In genomic region chr2:180532386-180532995, GRCm38 (mm10) we compare ENCODE assay signal across 17 mouse cellular contexts. TPM values are rescaled to one million over a fixed set of nuclear protein-coding genes. Genes with fewer than 3 reads are reported as not detected.
DNase-seq lines count a peak whose midpoint lies in the region; ATAC-seq and TF ChIP-seq lines count a peak whose summit lies in the region.
"Had no signal": no experiment of that assay in that cellular context is flagged by ENCODE, and none has a peak within 500 bp of the region (broad histone marks: within the 10 kb centered on the region; RNA-seq: fewer than 3 reads in every experiment).

No protein-coding gene starts in this region.

- TF ChIP-seq CTCF in midbrain, postnatal 0 days (IDR thresholded peaks at IDR 0.05): no peak

- 64% methylated on average over 6 of the region's 6 CpGs for WGBS in heart, embryonic 12.5 days
- WGBS in midbrain, embryonic 10.5 days: 55% methylated on average over 6 of the region's 6 CpGs
- WGBS in midbrain, embryonic 16.5 days: 29% methylated on average over 6 of the region's 6 CpGs
- WGBS in forebrain, embryonic 16.5 days: 10% methylated on average over 6 of the region's 6 CpGs
- 40% methylated on average over 6 of the region's 6 CpGs for WGBS in midbrain, postnatal 0 days

- H3K9me3 ChIP-seq in heart, embryonic 12.5 days (replicated peaks): no peaks in the 10 kb centered on the region
- H3K9me3 ChIP-seq in midbrain, embryonic 10.5 days (replicated peaks): no peaks in the 10 kb centered on the region
- no peaks in the 10 kb centered on the region for H3K9me3 ChIP-seq in midbrain, embryonic 16.5 days (replicated peaks; ENCODE audit: control insufficient read depth, low read length, poor library complexity, severe bottlenecking)
- no peaks in the 10 kb centered on the region for H3K9me3 ChIP-seq in forebrain, embryonic 16.5 days (ENCODE audit: control insufficient read depth, low read length)
- no peaks in the 10 kb centered on the region for H3K9me3 ChIP-seq in midbrain, postnatal 0 days (ENCODE audit: low read length)
- H3K9me3 ChIP-seq: kidney, embryonic 15.5 days; liver, embryonic 13.5 days had no signal

- peaks cover 6% of the 10 kb centered on the region; the same call in 1 of the 2 replicates for H3K4me1 ChIP-seq in heart, embryonic 12.5 days (replicated peaks)
- peaks cover 55% of the 10 kb centered on the region for H3K4me1 ChIP-seq in midbrain, embryonic 10.5 days
- peaks cover 15% of the 10 kb centered on the region; the same call in 1 of the 2 replicates for H3K4me1 ChIP-seq in midbrain, embryonic 16.5 days (ENCODE audit: control insufficient read depth, insufficient read depth, low read length)
- H3K4me1 ChIP-seq in forebrain, embryonic 16.5 days (replicated peaks; ENCODE audit: control insufficient read depth, insufficient read depth, low read length): peaks cover 34% of the 10 kb centered on the region
- peaks cover 2% of the 10 kb centered on the region for H3K4me1 ChIP-seq in midbrain, postnatal 0 days (ENCODE audit: insufficient read depth, low read length)
- H3K4me1 ChIP-seq: liver, embryonic 13.5 days had no signal

- H3K4me3 ChIP-seq in heart, embryonic 12.5 days: no peak overlapping the region
- no peak overlapping the region for H3K4me3 ChIP-seq in midbrain, embryonic 10.5 days
- no peak overlapping the region for H3K4me3 ChIP-seq in midbrain, embryonic 16.5 days (ENCODE audit: low read depth, low read length)
- H3K4me3 ChIP-seq in forebrain, embryonic 16.5 days (replicated peaks; ENCODE audit: low read length): no peak overlapping the region
- no peak overlapping the region for H3K4me3 ChIP-seq in midbrain, postnatal 0 days (ENCODE audit: low read depth, low read length)
- H3K4me3 ChIP-seq: erythroblast, embryonic 14.5 days; kidney, embryonic 15.5 days; liver, embryonic 13.5 days had no signal

- peak; percentile 5 to 10 for DNase-seq in heart, adult 18-20 months
- DNase-seq in midbrain, embryonic 10.5 days (ENCODE audit: low spot score): no peak
- peak; percentile 64 for DNase-seq in midbrain, postnatal 0 days (ENCODE audit: low spot score)
- no peak for DNase-seq in right cerebral cortex, postnatal 36 days (ENCODE audit: low spot score in 2 of 2)
- DNase-seq: adrenal gland, postnatal 10 days; layer of hippocampus, adult 9-11 months; liver, embryonic 13.5 days had no signal

- H3K4me2 ChIP-seq in heart, embryonic 12.5 days: no peak overlapping the region
- no peak overlapping the region for H3K4me2 ChIP-seq in midbrain, embryonic 16.5 days (ENCODE audit: low read length)
- H3K4me2 ChIP-seq in forebrain, embryonic 16.5 days (ENCODE audit: low read length): no peak overlapping the region
- H3K4me2 ChIP-seq in midbrain, postnatal 0 days (ENCODE audit: low read depth, low read length, poor library complexity, severe bottlenecking): no peak overlapping the region
- H3K4me2 ChIP-seq: kidney, embryonic 15.5 days; liver, embryonic 13.5 days had no signal

- H3K36me3 ChIP-seq in heart, embryonic 12.5 days: no peaks in the 10 kb centered on the region
- H3K36me3 ChIP-seq in midbrain, embryonic 10.5 days: no peaks in the 10 kb centered on the region
- H3K36me3 ChIP-seq in midbrain, embryonic 16.5 days (ENCODE audit: control insufficient read depth, insufficient read depth, low read length): no peaks in the 10 kb centered on the region
- H3K36me3 ChIP-seq in forebrain, embryonic 16.5 days (ENCODE audit: control insufficient read depth, insufficient read depth): no peaks in the 10 kb centered on the region
- H3K36me3 ChIP-seq in midbrain, postnatal 0 days (ENCODE audit: insufficient read depth, low read length): no peaks in the 10 kb centered on the region
- H3K36me3 ChIP-seq: kidney, embryonic 15.5 days; liver, embryonic 13.5 days had no signal

- peaks cover 31% of the 10 kb centered on the region for H3K27me3 ChIP-seq in heart, embryonic 12.5 days (replicated peaks)
- H3K27me3 ChIP-seq in midbrain, embryonic 10.5 days (ENCODE audit: low read depth, poor library complexity, severe bottlenecking): peaks cover 65% of the 10 kb centered on the region
- H3K27me3 ChIP-seq in midbrain, embryonic 16.5 days (ENCODE audit: control insufficient read depth, insufficient read depth, low read depth, low read length): no peaks in the 10 kb centered on the region
- no peaks in the 10 kb centered on the region for H3K27me3 ChIP-seq in forebrain, embryonic 16.5 days (replicated peaks; ENCODE audit: control insufficient read depth, insufficient read depth, low read length)
- H3K27me3 ChIP-seq in midbrain, postnatal 0 days (ENCODE audit: insufficient read depth, low read length): no peaks in the 10 kb centered on the region
- H3K27me3 ChIP-seq: kidney, embryonic 15.5 days had no signal

- ATAC-seq in heart, embryonic 12.5 days (ENCODE audit: insufficient number of reproducible peaks, low FRiP score): no peak
- no peak for ATAC-seq in midbrain, embryonic 16.5 days
- ATAC-seq in forebrain, embryonic 16.5 days: no peak
- no peak for ATAC-seq in midbrain, postnatal 0 days (ENCODE audit: low FRiP score)

- H3K27ac ChIP-seq in heart, embryonic 12.5 days (ENCODE audit: poor library complexity, severe bottlenecking): no peak overlapping the region
- 0 out of 2 replicates have a peak overlapping the region, but pooled peaks have one; percentile 33 for H3K27ac ChIP-seq in midbrain, embryonic 10.5 days (replicated peaks)
- no peak overlapping the region for H3K27ac ChIP-seq in midbrain, embryonic 16.5 days (ENCODE audit: low read length)
- H3K27ac ChIP-seq in forebrain, embryonic 16.5 days (ENCODE audit: low read length): peak overlapping the region; percentile 43; the same call in 1 of the 2 replicates
- H3K27ac ChIP-seq in midbrain, postnatal 0 days (ENCODE audit: low read depth, low read length): peak overlapping the region; percentile 38; the same call in 1 of the 2 replicates
- H3K27ac ChIP-seq: liver, embryonic 13.5 days had no signal

- H3K9ac ChIP-seq in heart, embryonic 12.5 days: no peak overlapping the region
- H3K9ac ChIP-seq in midbrain, embryonic 16.5 days (ENCODE audit: low read depth, low read length): no peak overlapping the region
- H3K9ac ChIP-seq in forebrain, embryonic 16.5 days (replicated peaks; ENCODE audit: low read depth, low read length): no peak overlapping the region
- no peak overlapping the region for H3K9ac ChIP-seq in midbrain, postnatal 0 days (replicated peaks; ENCODE audit: low read length, poor library complexity, severe bottlenecking)
- H3K9ac ChIP-seq: kidney, embryonic 15.5 days; liver, embryonic 13.5 days had no signal

RNA-seq across cellular contexts. Expression of gene Ntsr1, which starts 32.7 kb away (rescaled TPM):
- not detected for total RNA-seq in heart, adult 18-20 months (2021)
- 0.80 and 0.94 TPM in 2 replicates for polyA plus RNA-seq in heart, embryonic 12.5 days (2016; fragmentation: Nextera tagmentation; extraction: Ambion mirVana)
- polyA plus RNA-seq in midbrain, embryonic 10.5 days (2016; fragmentation: Nextera tagmentation; extraction: Ambion mirVana): 0.10 and 0.24 TPM in 2 replicates
- polyA plus RNA-seq in midbrain, embryonic 16.5 days (2015; fragmentation: Nextera tagmentation; extraction: Ambion mirVana): 2.7 and 3.3 TPM in 2 replicates
- polyA plus RNA-seq in forebrain, embryonic 16.5 days (2015; fragmentation: Nextera tagmentation; extraction: Ambion mirVana): 13.2 and 13.4 TPM in 2 replicates
- 12.6 and 15.2 TPM in 2 replicates for total RNA-seq in midbrain, postnatal 0 days (2014; rRNA removed)
- 4.1 and 4.7 TPM in 2 replicates for polyA plus RNA-seq in midbrain, postnatal 0 days (2015; fragmentation: Nextera tagmentation; extraction: Ambion mirVana)
- total RNA-seq: common myeloid progenitor, adult 5-6 weeks; granulocyte monocyte progenitor cell, adult 5-6 weeks; heart, postnatal 25 days; megakaryocyte, adult 5-6 weeks had no signal
- polyA plus RNA-seq: erythroblast, embryonic 14.5 days; spleen, adult 2 months had no signal

RNA-seq across cellular contexts. Expression of gene Mrgbp, which starts 48.6 kb away (rescaled TPM):
- 10 to 100 TPM; 17.8 to 18.4 TPM for total RNA-seq in heart, adult 18-20 months (2021)
- polyA plus RNA-seq in heart, embryonic 12.5 days (2016; fragmentation: Nextera tagmentation; extraction: Ambion mirVana): 25.1 and 25.3 TPM in 2 replicates
- 39.7 and 41.2 TPM in 2 replicates for polyA plus RNA-seq in midbrain, embryonic 10.5 days (2016; fragmentation: Nextera tagmentation; extraction: Ambion mirVana)
- polyA plus RNA-seq in midbrain, embryonic 16.5 days (2015; fragmentation: Nextera tagmentation; extraction: Ambion mirVana): 40.2 and 44.8 TPM in 2 replicates
- 49.3 and 50.6 TPM in 2 replicates for polyA plus RNA-seq in forebrain, embryonic 16.5 days (2015; fragmentation: Nextera tagmentation; extraction: Ambion mirVana)
- 58.3 and 60.8 TPM in 2 replicates for total RNA-seq in midbrain, postnatal 0 days (2014; rRNA removed)
- 34.4 and 36.5 TPM in 2 replicates for polyA plus RNA-seq in midbrain, postnatal 0 days (2015; fragmentation: Nextera tagmentation; extraction: Ambion mirVana)

RNA-seq across cellular contexts. Expression of gene Ogfr, which starts 56.6 kb away (rescaled TPM):
- total RNA-seq in heart, adult 18-20 months (2021): 10 to 100 TPM; 31.9 to 34.1 TPM
- 58.0 and 62.1 TPM in 2 replicates for polyA plus RNA-seq in heart, embryonic 12.5 days (2016; fragmentation: Nextera tagmentation; extraction: Ambion mirVana)
- 104 and 107 TPM in 2 replicates for polyA plus RNA-seq in midbrain, embryonic 10.5 days (2016; fragmentation: Nextera tagmentation; extraction: Ambion mirVana)
- polyA plus RNA-seq in midbrain, embryonic 16.5 days (2015; fragmentation: Nextera tagmentation; extraction: Ambion mirVana): 81.2 and 85.8 TPM in 2 replicates
- 81.8 and 85.5 TPM in 2 replicates for polyA plus RNA-seq in forebrain, embryonic 16.5 days (2015; fragmentation: Nextera tagmentation; extraction: Ambion mirVana)
- total RNA-seq in midbrain, postnatal 0 days (2014; rRNA removed): 121 and 126 TPM in 2 replicates
- polyA plus RNA-seq in midbrain, postnatal 0 days (2015; fragmentation: Nextera tagmentation; extraction: Ambion mirVana): 82.1 and 82.4 TPM in 2 replicates

Comparison
In these comparisons a context has a peak if more than half of its experiments do, and no peak if none do; other contexts are left out.
1. DNase-seq: peak in heart, adult 18-20 months (2 of 2) and midbrain, postnatal 0 days (single experiment); none in midbrain, embryonic 10.5 days (single experiment) and right cerebral cortex, postnatal 36 days (0 of 2).
2. H3K27ac ChIP-seq: peak in midbrain, embryonic 10.5 days (single experiment), forebrain, embryonic 16.5 days (single experiment) and midbrain, postnatal 0 days (single experiment); none in heart, embryonic 12.5 days (single experiment) and midbrain, embryonic 16.5 days (single experiment).